Mouse (Mus musculus): ENCODE measurements around the gene D17Wsu92e. TPM values are rescaled to one million over a fixed set of nuclear protein-coding genes. Genes with fewer than 3 reads are reported as not detected.

Gene D17Wsu92e
- 10.4 and 10.9 TPM in 2 replicates for polyA plus RNA-seq (2014; fragmentation: Nextera tagmentation; extraction: Ambion mirVana)

DNA sequence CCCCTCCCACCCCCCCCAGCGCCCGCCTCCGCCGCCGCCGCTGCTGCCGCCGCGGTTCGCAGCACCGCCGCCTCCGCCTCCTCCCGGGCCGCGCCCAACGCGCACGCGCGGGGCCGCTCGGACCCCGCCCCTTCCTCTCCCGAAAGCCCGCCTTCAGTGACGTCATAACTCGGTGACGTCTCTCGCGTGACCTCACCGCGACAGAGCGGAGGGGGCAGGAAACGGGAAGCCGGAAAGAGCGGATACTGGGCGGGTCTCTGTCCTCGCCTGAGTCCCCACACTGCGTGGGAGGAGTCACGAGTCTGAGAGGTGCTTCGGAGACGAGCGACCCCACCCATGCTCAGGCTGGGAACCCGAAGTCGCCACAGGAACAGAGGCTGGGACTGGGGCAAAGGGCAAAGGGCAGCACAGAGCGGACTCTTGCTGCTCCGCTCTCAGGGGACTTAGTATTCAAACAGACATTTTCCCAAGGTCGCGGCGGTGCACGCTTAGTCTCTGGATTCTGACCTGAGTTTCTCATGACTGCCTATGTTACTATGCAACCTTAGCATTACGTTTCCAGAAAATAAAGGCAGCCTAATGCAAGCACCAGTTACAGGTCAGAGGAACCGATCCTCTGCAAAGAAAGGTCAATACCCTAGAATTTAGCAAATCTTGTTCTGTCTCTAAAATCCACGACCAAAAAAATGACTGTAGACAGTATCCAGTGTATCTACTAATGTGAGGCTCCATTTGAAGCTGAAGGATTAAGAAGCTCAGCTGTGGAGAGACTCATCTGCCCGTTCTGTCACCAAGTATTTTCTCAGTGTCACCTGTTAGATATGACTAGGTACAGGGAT, at the start of gene D17Wsu92e:
D17Wsu92e (minus strand) TSS at position 81 of the 839 bp plus-strand sequence.
- no peaks in the 10 kb centered on the region for H3K36me3 ChIP-seq (ENCODE audit: control insufficient read depth, insufficient read depth, low read length)
- peak within 1 kb of the TSS; percentile 68 for H3K4me3 ChIP-seq (ENCODE audit: low read depth, low read length)
- WGBS: 2% methylated on average over 49 of the region's 56 CpGs
- no peaks in the 10 kb centered on the region for H3K9me3 ChIP-seq (ENCODE audit: control insufficient read depth, low read length)
- no peaks in the 10 kb centered on the region for H3K27me3 ChIP-seq (ENCODE audit: control insufficient read depth, insufficient read depth, low read length)
- H3K9ac ChIP-seq (ENCODE audit: low read depth, low read length): peak within 1 kb of the TSS; percentile 78
- H3K4me1 ChIP-seq (replicated peaks; ENCODE audit: control insufficient read depth, insufficient read depth, low read length): peaks cover 3% of the 10 kb centered on the region
- ATAC-seq (ENCODE audit: low FRiP score): peak; percentile 97
- peak within 1 kb of the TSS; percentile 67 for H3K4me2 ChIP-seq (replicated peaks; ENCODE audit: low read depth, low read length)
- peak within 1 kb of the TSS; percentile 78 for H3K27ac ChIP-seq (ENCODE audit: low read depth, low read length)
- peak; percentile 100 for DNase-seq (ENCODE audit: low spot score)

DNA sequence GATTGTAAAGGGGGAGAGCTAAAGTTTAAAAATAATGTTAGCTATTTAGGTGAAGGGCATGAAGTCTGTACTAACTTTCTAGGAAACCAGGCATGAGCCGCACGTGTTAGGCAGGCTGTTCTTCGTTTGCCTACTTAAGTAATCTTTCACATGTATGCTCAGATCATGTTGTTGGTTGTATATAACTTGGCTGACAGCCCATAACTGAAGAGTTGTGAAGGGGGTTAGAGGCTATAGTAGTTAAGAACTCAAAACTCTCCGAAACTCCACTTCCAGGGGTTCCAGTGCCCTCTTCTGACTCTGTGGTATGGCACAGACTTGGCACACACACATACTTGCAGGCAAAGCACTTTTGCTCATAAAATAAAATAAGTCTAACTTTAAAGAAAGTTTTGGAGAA, 46.3 kb upstream of the D17Wsu92e start:
- Histone ChIP-seq H3K4me3 (ENCODE audit: low read depth, low read length) (no peak overlapping the region), H3K27ac (ENCODE audit: low read depth, low read length) (no peak overlapping the region), H3K4me2 (replicated peaks; ENCODE audit: low read depth, low read length) (no peak overlapping the region), H3K9ac (ENCODE audit: low read depth, low read length) (no peak overlapping the region), H3K27me3 (ENCODE audit: control insufficient read depth, insufficient read depth, low read length) (no peaks in the 10 kb centered on the region), H3K4me1 (replicated peaks; ENCODE audit: control insufficient read depth, insufficient read depth, low read length) (no peaks in the 10 kb centered on the region), H3K9me3 (ENCODE audit: control insufficient read depth, low read length) (no peaks in the 10 kb centered on the region), H3K36me3 (ENCODE audit: control insufficient read depth, insufficient read depth, low read length) (no peaks in the 10 kb centered on the region)
- 95% methylated on average over 4 of the region's 4 CpGs for whole genome bisulfite sequencing
- no peak for ATAC-seq (ENCODE audit: low FRiP score)
- DNase-seq (ENCODE audit: low spot score): no peak

DNA sequence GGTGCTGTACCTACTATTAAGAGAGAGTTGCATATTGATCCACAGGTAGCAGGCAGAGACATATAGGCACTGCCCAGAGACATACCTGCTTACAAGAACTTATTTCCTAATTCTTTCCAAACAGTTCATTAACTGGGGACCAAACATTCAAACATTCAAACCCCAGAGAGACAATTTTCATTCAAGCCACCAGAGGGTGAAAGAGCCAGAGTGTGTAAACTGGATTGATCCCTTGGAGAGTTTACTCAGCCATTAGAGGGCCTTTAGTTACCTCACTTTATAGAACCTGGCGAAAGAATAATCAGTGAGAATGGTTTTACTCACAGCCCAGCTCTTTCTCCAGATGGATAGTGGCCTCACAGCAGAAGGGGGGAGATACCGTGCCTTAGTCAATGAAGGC, 45.0 kb upstream of the D17Wsu92e start:
- Histone ChIP-seq H3K4me3 (ENCODE audit: low read depth, low read length) (no peak overlapping the region), H3K4me2 (replicated peaks; ENCODE audit: low read depth, low read length) (no peak overlapping the region), H3K4me1 (replicated peaks; ENCODE audit: control insufficient read depth, insufficient read depth, low read length) (no peaks in the 10 kb centered on the region), H3K27me3 (ENCODE audit: control insufficient read depth, insufficient read depth, low read length) (no peaks in the 10 kb centered on the region), H3K9ac (ENCODE audit: low read depth, low read length) (no peak overlapping the region), H3K36me3 (ENCODE audit: control insufficient read depth, insufficient read depth, low read length) (no peaks in the 10 kb centered on the region), H3K27ac (ENCODE audit: low read depth, low read length) (no peak overlapping the region), H3K9me3 (ENCODE audit: control insufficient read depth, low read length) (no peaks in the 10 kb centered on the region)
- DNase-seq (ENCODE audit: low spot score) (no peak), ATAC-seq (ENCODE audit: low FRiP score) (no peak)
- WGBS: 80% methylated on average over 2 of the region's 2 CpGs

DNA sequence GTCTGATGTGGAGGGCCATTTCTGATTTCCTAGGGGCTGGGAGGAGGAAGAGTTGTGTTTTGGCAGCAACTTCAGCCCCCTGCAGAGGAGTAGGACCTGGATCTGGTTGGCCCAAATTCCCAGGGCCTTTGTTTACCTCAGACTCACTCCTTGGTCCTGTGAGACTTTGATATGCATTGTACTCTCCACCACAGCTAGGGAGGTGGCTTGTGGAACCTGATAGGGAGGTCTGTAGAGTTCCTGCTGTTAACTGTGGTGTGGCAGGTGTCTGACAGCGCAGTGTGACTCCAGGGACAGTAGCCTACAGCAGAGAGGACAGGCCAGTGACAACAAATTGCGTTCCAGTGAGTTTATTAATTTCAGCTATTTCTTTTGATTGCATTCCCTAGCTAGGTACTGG, 38.7 kb upstream of the D17Wsu92e start:
- no peak for ATAC-seq (ENCODE audit: low FRiP score)
- H3K4me1 ChIP-seq (replicated peaks; ENCODE audit: control insufficient read depth, insufficient read depth, low read length): peaks cover 9% of the 10 kb centered on the region
- DNase-seq (ENCODE audit: low spot score): no peak
- 20% methylated on average over 2 of the region's 2 CpGs for WGBS
- no peak overlapping the region for H3K4me3 ChIP-seq (ENCODE audit: low read depth, low read length)
- no peak overlapping the region for H3K4me2 ChIP-seq (replicated peaks; ENCODE audit: low read depth, low read length)
- no peaks in the 10 kb centered on the region for H3K9me3 ChIP-seq (ENCODE audit: control insufficient read depth, low read length)
- H3K27me3 ChIP-seq (ENCODE audit: control insufficient read depth, insufficient read depth, low read length): no peaks in the 10 kb centered on the region
- H3K27ac ChIP-seq (ENCODE audit: low read depth, low read length): no peak overlapping the region
- no peaks in the 10 kb centered on the region for H3K36me3 ChIP-seq (ENCODE audit: control insufficient read depth, insufficient read depth, low read length)
- H3K9ac ChIP-seq (ENCODE audit: low read depth, low read length): no peak overlapping the region

DNA sequence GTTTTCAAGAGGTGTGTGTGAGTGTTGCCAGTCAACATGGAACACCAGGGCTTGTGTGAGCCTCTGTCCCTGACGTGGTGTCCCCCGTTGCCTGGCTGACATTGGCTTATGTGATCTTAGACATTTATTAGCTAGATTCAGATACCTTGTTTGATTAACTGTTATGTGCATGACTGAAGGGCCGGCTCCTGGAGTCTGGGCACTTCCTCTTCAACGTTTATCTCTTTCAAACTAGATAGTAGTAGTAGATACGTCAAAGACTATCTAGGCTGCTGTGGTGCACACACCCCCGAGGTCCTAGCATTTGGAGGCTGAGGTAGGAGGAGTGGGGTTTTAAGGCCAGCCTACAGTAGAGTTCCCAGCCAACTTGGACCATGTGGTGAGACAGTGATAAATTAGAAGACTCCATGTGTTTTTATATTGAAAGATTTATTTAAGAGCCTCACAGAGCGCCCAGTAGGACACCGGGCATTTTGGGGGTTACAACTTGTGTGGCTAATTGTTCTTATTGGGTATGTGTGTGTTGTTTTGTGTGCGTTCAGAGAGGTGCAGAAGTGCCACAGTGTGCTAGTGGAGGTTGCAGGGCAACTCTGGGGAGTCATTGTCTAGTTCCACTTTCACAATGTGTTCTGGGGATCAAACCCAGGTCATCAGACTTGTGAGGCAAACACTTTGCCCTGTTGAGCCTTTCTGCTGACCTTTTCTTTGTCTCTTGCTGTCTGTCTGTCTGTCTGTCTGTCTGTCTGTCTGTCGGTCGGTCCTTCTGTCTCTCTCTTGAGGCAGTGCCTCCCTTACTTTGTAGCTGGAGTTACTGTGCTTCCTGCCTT, 37.4 kb upstream of the D17Wsu92e start:
- DNase-seq (ENCODE audit: low spot score): no peak
- Histone ChIP-seq H3K9ac (ENCODE audit: low read depth, low read length) (0 out of 2 replicates have a peak overlapping the region, but pooled peaks have one; percentile 7), H3K4me2 (replicated peaks; ENCODE audit: low read depth, low read length) (peak overlapping the region; percentile 83), H3K4me1 (replicated peaks; ENCODE audit: control insufficient read depth, insufficient read depth, low read length) (peaks cover 9% of the 10 kb centered on the region), H3K9me3 (ENCODE audit: control insufficient read depth, low read length) (no peaks in the 10 kb centered on the region), H3K27me3 (ENCODE audit: control insufficient read depth, insufficient read depth, low read length) (no peaks in the 10 kb centered on the region), H3K36me3 (ENCODE audit: control insufficient read depth, insufficient read depth, low read length) (no peaks in the 10 kb centered on the region), H3K4me3 (ENCODE audit: low read depth, low read length) (peak overlapping the region; percentile 89), H3K27ac (ENCODE audit: low read depth, low read length) (no peak overlapping the region)
- WGBS: 52% methylated on average over 11 of the region's 11 CpGs
- no peak for ATAC-seq (ENCODE audit: low FRiP score)

DNA sequence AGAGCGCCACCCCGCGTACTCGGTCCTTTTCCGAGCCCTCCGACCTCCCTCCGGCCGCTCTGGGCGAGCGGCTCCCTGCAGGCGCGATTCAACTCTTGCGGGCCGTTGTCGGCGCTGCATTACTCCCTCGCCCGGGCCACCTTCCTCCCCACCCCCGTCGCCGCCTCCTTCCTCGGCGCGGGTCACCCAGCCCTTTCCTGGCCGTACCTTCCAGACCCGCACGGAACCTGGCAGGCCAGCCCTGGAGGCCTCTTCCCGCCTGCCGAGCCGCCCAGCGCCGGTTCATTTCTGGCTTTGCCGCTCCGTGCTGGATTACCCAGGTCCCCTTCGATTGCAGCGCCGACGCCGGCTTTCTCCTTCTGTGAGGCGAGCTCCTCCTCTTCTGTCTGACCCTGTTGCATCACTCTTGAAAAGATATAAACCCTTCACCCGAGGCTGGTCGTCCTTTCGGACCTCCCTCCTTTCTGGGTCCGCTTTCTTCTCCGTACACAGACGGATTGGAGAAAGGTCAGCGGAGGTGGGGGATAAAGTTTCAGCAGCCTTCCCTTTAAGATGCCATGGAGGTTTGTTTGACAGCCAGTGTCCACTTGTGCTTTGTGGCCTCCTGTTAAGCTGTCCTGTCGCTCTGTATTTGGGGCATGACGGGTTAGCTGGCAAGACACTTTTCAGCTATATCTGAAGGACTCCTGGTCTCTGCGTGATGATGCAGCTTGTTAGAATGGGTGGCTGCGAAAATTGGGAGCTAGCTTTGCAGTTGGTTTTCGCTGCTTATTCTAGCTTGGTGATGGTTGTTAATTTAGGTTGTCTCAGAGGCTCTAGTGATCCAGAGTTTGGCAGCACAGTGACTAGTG, 36.6 kb upstream of the D17Wsu92e start:
- peak overlapping the region; percentile 83 for H3K4me2 ChIP-seq (replicated peaks; ENCODE audit: low read depth, low read length)
- ATAC-seq (ENCODE audit: low FRiP score): peak; percentile 65
- DNase-seq (ENCODE audit: low spot score): peak; percentile 70
- H3K9me3 ChIP-seq (ENCODE audit: control insufficient read depth, low read length): no peaks in the 10 kb centered on the region
- H3K27me3 ChIP-seq (ENCODE audit: control insufficient read depth, insufficient read depth, low read length): no peaks in the 10 kb centered on the region
- H3K4me3 ChIP-seq (ENCODE audit: low read depth, low read length): peak overlapping the region; percentile 89
- H3K36me3 ChIP-seq (ENCODE audit: control insufficient read depth, insufficient read depth, low read length): 0 out of 2 replicates have a peak, but pooled peaks cover 2% of the 10 kb centered on the region
- WGBS: 2% methylated on average over 51 of the region's 52 CpGs
- H3K9ac ChIP-seq (ENCODE audit: low read depth, low read length): peak overlapping the region; percentile 90
- H3K27ac ChIP-seq (ENCODE audit: low read depth, low read length): peak overlapping the region; percentile 81
- peaks cover 9% of the 10 kb centered on the region for H3K4me1 ChIP-seq (replicated peaks; ENCODE audit: control insufficient read depth, insufficient read depth, low read length)

DNA sequence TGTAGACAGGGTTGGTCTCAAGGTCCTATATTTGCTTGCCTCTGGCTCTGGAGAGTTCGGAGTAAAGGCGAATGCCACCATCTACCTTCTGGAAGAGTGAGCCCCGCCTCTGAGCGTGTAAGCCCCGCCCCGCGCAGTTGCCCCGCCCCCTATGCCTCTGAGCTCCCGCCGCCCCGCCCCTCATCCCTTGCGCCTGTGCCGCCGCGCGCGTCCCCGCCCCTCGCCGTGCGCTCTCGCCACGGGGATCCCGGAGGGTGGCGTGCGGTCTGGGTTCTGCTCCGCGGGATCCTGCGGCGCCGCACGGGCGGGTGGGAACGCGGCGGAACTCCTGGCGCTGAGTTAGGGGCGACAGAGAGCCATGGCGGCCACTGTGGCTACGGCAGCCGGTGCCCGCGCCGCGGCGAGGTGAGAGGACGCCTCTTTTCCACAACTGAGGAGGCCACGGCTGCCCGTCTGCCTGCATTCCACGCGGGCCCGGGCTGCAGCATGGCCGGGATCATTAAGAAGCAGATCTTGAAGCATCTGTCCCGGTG, 35.9 kb upstream of the D17Wsu92e start, which contains the start of gene Uhrf1bp1:
Uhrf1bp1 (plus strand) TSS at position 177 of the 533 bp plus-strand sequence.
- WGBS: 1% methylated on average over 46 of the region's 54 CpGs
- Histone ChIP-seq H3K36me3 (ENCODE audit: control insufficient read depth, insufficient read depth, low read length) (0 out of 2 replicates have a peak, but pooled peaks cover 2% of the 10 kb centered on the region), H3K27me3 (ENCODE audit: control insufficient read depth, insufficient read depth, low read length) (no peaks in the 10 kb centered on the region), H3K9me3 (ENCODE audit: control insufficient read depth, low read length) (no peaks in the 10 kb centered on the region), H3K27ac (ENCODE audit: low read depth, low read length) (peak within 1 kb of the TSS; percentile 81), H3K4me3 (ENCODE audit: low read depth, low read length) (peak within 1 kb of the TSS; percentile 89), H3K4me2 (replicated peaks; ENCODE audit: low read depth, low read length) (peak within 1 kb of the TSS; percentile 83), H3K4me1 (replicated peaks; ENCODE audit: control insufficient read depth, insufficient read depth, low read length) (peaks cover 9% of the 10 kb centered on the region), H3K9ac (ENCODE audit: low read depth, low read length) (peak within 1 kb of the TSS; percentile 90)
- peak; percentile 82 for ATAC-seq (ENCODE audit: low FRiP score)
- peak; percentile 90 for DNase-seq (ENCODE audit: low spot score)

DNA sequence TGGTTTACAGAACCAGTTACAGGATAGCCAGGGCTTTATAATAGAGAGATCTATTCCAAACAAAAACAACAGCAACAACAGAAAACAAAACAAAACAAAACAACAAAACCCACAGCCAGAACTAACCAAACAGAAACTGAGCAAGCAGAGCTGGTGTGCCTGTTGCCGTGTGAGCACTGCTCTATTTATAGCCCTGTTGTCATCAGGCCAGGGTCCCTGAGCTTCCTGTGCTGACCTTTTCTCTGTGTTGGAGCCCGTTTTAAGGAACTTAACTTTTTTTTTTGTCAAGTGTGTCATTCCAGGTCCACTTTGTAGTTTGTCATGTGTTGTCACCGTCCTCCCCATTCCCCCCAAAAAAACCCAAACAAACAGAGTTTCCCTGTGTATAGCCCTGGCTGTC, 30.6 kb upstream of the D17Wsu92e start:
- no peaks in the 10 kb centered on the region for H3K27me3 ChIP-seq (ENCODE audit: control insufficient read depth, insufficient read depth, low read length)
- no peak overlapping the region for H3K27ac ChIP-seq (ENCODE audit: low read depth, low read length)
- ATAC-seq (ENCODE audit: low FRiP score) (no peak), DNase-seq (ENCODE audit: low spot score) (no peak)
- no peaks in the 10 kb centered on the region for H3K9me3 ChIP-seq (ENCODE audit: control insufficient read depth, low read length)
- H3K9ac ChIP-seq (ENCODE audit: low read depth, low read length): no peak overlapping the region
- peaks cover 7% of the 10 kb centered on the region; the same call in 1 of the 2 replicates for H3K36me3 ChIP-seq (ENCODE audit: control insufficient read depth, insufficient read depth, low read length)
- no peak overlapping the region for H3K4me3 ChIP-seq (ENCODE audit: low read depth, low read length)
- no peak overlapping the region for H3K4me2 ChIP-seq (replicated peaks; ENCODE audit: low read depth, low read length)
- H3K4me1 ChIP-seq (replicated peaks; ENCODE audit: control insufficient read depth, insufficient read depth, low read length): no peaks in the 10 kb centered on the region
- 84% methylated on average over 3 of the region's 3 CpGs for WGBS
